Mouse (Mus musculus) embryonic facial prominence, embryonic 13.5 days (tissue): ENCODE data around the gene Camsap3. TPM values are rescaled to one million over a fixed set of nuclear protein-coding genes. Genes with fewer than 3 reads are reported as not detected.
A peak's percentile ranks its signal among the peaks of the same experiment; 100 is the strongest.

Experiments
- ATAC-seq: fragments of 200-750 bp; cut with Nextera tagmentation; 2 replicates; pipeline ENCODE4 v1.8.0; 2017; ENCODE audit warnings: low read depth; ENCODE audit not compliant: insufficient number of reproducible peaks, insufficient read depth, low FRiP score, low TSS enrichment
- H3K27ac ChIP-seq: fragments of 300-500 bp; sonication (generic); 2 replicates; pipeline ENCODE4 v1.5.1; 2015; ENCODE audit warnings: moderate library complexity, mild to moderate bottlenecking, inconsistent platforms
- H3K27me3 ChIP-seq: fragments of 300-500 bp; sonication (generic); 2 replicates; pipeline ENCODE4 v1.6.1; 2015; ENCODE audit warnings: mild to moderate bottlenecking, inconsistent platforms
- H3K36me3 ChIP-seq: fragments of 300-500 bp; sonication (generic); 2 replicates; pipeline ENCODE4 v1.6.1; 2015; ENCODE audit warnings: mild to moderate bottlenecking, inconsistent platforms
- H3K4me1 ChIP-seq: fragments of 300-500 bp; sonication (generic); 2 replicates; pipeline ENCODE4 v1.6.1; 2015; ENCODE audit warnings: inconsistent platforms
- H3K4me2 ChIP-seq: fragments of 300-500 bp; sonication (generic); 2 replicates; pipeline ENCODE4 v1.6.1; 2015; ENCODE audit warnings: moderate library complexity, mild to moderate bottlenecking, inconsistent platforms
- H3K4me3 ChIP-seq: fragments of 300-500 bp; sonication (generic); 2 replicates; pipeline ENCODE4 v1.5.1; 2015; ENCODE audit warnings: mild to moderate bottlenecking, inconsistent platforms
- H3K9ac ChIP-seq: fragments of 300-500 bp; sonication (generic); 2 replicates; pipeline ENCODE4 v1.6.1; 2015; ENCODE audit warnings: mild to moderate bottlenecking, inconsistent platforms
- H3K9me3 ChIP-seq: fragments of 300-500 bp; sonication (generic); 2 replicates; pipeline ENCODE4 v1.6.1; 2016; ENCODE audit warnings: inconsistent platforms
- whole genome bisulfite sequencing: fragments of 180-500 bp; shearing (Covaris S2); methylation state at CpG from one replicate; pipeline ENCODE4 v1.1.7; 2015; ENCODE audit warnings: mixed read lengths; 5-methylcytosine and 5-hydroxymethylcytosine counted together
- polyA plus RNA-seq: library from polyadenylated mRNA; unstranded; fragments of >200 nt; fragmentation: Nextera tagmentation; extraction: Ambion mirVana; gene quantifications from 2 replicates; pipeline ENCODE4 v1.2.1, GENCODE M21; 2015

Camsap3 gene
- polyA plus RNA-seq, 1 experiment from 2014 or later, result 9.0 TPM

GRCm38 (mm10) chr8:3631478-3631875 lies 44.4 kb downstream of the Camsap3 start:
- Histone ChIP-seq H3K36me3 (no peaks in the 10 kb centered on the region), H3K4me3 (peak overlapping the region; percentile 56), H3K4me2 (peak overlapping the region; percentile 76), H3K9ac (peak overlapping the region; percentile 72), H3K4me1 (peaks cover 7% of the 10 kb centered on the region; the same call in 1 of the 2 replicates), H3K27me3 (peaks cover 31% of the 10 kb centered on the region), H3K27ac (no peak overlapping the region), H3K9me3 (no peaks in the 10 kb centered on the region)
- WGBS, result 18% methylated on average over 8 of the region's 8 CpGs
- ATAC-seq, result no peak

DNA sequence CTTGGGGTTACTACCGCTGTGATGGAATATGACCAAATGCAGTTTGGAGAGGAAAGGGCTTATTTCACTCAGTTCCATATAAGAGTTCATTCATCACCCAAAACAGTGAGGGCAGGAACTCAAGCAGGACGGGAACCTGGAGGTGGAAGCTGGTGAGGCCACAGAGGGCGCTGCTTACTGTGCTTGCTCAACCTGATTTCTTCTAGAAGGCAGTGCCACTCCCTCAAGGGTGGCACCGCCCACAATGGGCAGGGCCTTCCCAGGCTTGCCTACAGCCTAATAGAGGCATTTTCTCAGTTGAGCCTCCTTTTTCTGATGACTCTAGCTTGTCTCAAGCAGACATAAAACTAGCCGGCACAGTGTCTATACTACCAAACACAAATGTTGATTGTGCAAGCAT lies 58.7 kb downstream of the Camsap3 start:
- Histone ChIP-seq H3K27ac (no peak overlapping the region), H3K9ac (no peak overlapping the region), H3K4me1 (no peaks in the 10 kb centered on the region), H3K36me3 (0 out of 2 replicates have a peak, but pooled peaks cover 3% of the 10 kb centered on the region), H3K4me3 (no peak overlapping the region), H3K9me3 (no peaks in the 10 kb centered on the region), H3K4me2 (no peak overlapping the region), H3K27me3 (no peaks in the 10 kb centered on the region)
- 23% methylated on average over 5 of the region's 5 CpGs for WGBS
- ATAC-seq, result no peak

DNA sequence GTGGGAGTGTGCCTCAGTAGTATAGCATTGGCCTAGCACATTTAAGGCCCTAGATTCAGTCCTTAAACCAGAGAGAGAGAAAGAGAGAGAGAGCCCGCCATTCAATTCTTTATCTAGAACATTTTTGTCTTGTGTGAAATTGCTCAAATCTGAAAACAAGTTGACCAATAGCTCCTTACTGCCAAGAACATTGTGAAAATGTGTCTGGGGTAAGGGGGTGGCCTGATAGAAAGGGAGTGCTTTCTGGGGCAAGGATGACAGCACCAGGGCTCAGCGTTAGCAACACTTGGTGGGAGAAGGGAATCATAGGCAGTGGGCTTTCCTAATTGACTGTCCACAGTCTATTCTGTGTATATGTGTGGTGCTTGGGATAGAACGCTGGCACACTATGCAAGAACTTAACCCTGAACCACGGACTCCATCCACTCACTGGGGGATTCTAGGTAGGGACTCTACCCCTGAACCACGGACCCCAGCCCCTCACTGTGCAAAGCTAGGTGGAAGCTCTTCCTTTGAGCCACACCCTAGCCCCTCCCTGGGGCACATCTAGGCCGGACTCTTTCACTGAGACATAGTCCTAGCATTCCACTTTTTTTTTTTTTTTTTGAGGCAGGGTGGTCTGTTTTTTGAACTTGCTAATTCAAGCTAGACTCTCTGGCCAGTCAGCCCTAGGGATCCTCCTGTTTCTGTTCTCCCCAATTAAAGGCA lies 59.9 kb downstream of the Camsap3 start:
- Histone ChIP-seq H3K27ac (no peak overlapping the region), H3K27me3 (no peaks in the 10 kb centered on the region), H3K9ac (no peak overlapping the region), H3K36me3 (no peaks in the 10 kb centered on the region), H3K4me3 (no peak overlapping the region), H3K4me2 (no peak overlapping the region), H3K4me1 (no peaks in the 10 kb centered on the region), H3K9me3 (no peaks in the 10 kb centered on the region)
- 79% methylated on average over 6 of the region's 6 CpGs for WGBS
- ATAC-seq, result no peak

GRCm38 (mm10) chr8:3647561-3647960 lies 60.5 kb downstream of the Camsap3 start:
- H3K4me1 ChIP-seq, result no peaks in the 10 kb centered on the region
- no peak overlapping the region for H3K4me2 ChIP-seq
- H3K9ac ChIP-seq, result no peak overlapping the region
- no peak overlapping the region for H3K27ac ChIP-seq
- WGBS, result 70% methylated on average over 4 of the region's 4 CpGs
- H3K9me3 ChIP-seq, result no peaks in the 10 kb centered on the region
- no peaks in the 10 kb centered on the region for H3K36me3 ChIP-seq
- H3K27me3 ChIP-seq, result no peaks in the 10 kb centered on the region
- no peak overlapping the region for H3K4me3 ChIP-seq
- ATAC-seq, result no peak

DNA sequence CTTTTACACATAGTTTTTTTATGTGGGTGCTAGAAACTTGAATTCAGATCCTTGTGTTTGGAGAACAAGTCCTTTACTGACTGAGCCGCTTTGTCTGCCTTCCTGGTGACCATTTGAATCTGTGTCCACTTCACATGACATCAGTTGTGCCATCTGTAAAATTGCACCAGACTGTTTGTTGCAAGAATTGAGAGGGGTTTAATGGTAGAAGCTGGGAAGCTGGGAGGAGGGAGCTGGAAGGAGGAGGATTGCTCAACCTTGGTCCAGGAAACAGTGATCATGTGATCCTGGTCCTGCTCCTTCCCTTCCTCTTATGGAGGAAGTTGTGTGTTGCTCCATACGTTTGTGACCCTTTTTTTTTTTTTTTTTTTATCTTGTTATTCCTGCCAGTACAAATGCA lies 61.2 kb downstream of the Camsap3 start:
- Histone ChIP-seq H3K27me3 (no peaks in the 10 kb centered on the region), H3K27ac (no peak overlapping the region), H3K9me3 (no peaks in the 10 kb centered on the region), H3K4me1 (no peaks in the 10 kb centered on the region), H3K4me3 (no peak overlapping the region), H3K4me2 (no peak overlapping the region), H3K36me3 (no peaks in the 10 kb centered on the region), H3K9ac (no peak overlapping the region)
- WGBS, result 67% methylated on average over 2 of the region's 2 CpGs
- no peak for ATAC-seq

DNA sequence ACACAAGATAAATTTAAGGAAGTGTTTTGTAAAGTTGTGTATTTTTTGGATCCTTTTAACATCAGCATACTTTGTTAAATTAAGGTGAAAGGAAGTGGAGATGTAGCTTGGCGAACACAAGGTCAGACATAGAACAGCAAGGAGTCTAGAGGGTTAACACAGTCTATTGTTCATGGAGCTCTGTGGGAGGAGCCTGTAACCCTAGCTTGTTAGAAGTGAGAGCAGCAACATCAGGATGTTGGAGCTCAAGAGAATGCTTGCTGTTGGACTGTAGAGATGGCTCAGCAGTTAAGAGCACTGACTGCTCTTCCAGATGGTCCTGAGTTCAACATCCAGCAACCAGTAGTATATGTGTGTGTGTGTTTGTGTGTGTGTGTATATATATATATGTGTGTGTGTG lies 61.9 kb downstream of the Camsap3 start:
- H3K27ac ChIP-seq, result no peak overlapping the region
- no peaks in the 10 kb centered on the region for H3K9me3 ChIP-seq
- 41% methylated on average over 1 of the region's 1 CpGs for WGBS
- no peak overlapping the region for H3K9ac ChIP-seq
- peak; percentile 22; the same call in 1 of the 2 replicates for ATAC-seq
- no peak overlapping the region for H3K4me3 ChIP-seq
- H3K4me2 ChIP-seq, result no peak overlapping the region
- H3K4me1 ChIP-seq, result no peaks in the 10 kb centered on the region
- H3K27me3 ChIP-seq, result no peaks in the 10 kb centered on the region
- no peaks in the 10 kb centered on the region for H3K36me3 ChIP-seq

- ATAC-seq, result no peak
- H3K27me3 ChIP-seq, result no peaks in the 10 kb centered on the region
- peaks cover 5% of the 10 kb centered on the region; the same call in 1 of the 2 replicates for H3K4me1 ChIP-seq
- H3K9ac ChIP-seq, result no peak overlapping the region
- no peak overlapping the region for H3K4me2 ChIP-seq
- H3K36me3 ChIP-seq, result no peaks in the 10 kb centered on the region
- no peak overlapping the region for H3K4me3 ChIP-seq
- WGBS, result 69% methylated on average over 3 of the region's 3 CpGs
- no peaks in the 10 kb centered on the region for H3K9me3 ChIP-seq
- no peak overlapping the region for H3K27ac ChIP-seq
Observed at GRCm38 (mm10) chr8:3652845-3653244, 65.8 kb downstream of the Camsap3 start.

- 76% methylated on average over 11 of the region's 11 CpGs for WGBS
Observed at GRCm38 (mm10) chr8:3654726-3655508, 67.8 kb downstream of the Camsap3 start.

GRCm38 (mm10) chr8:3655526-3655925 lies 68.4 kb downstream of the Camsap3 start, which contains the start of gene Retn:
Gene Retn (plus strand): TSS chr8:3655770.
- Histone ChIP-seq H3K27ac (no peak within 1 kb of the TSS), H3K4me2 (no peak within 1 kb of the TSS), H3K4me3 (no peak within 1 kb of the TSS), H3K36me3 (no peaks in the 10 kb centered on the region), H3K9me3 (no peaks in the 10 kb centered on the region), H3K4me1 (peaks cover 5% of the 10 kb centered on the region; the same call in 1 of the 2 replicates), H3K27me3 (no peaks in the 10 kb centered on the region), H3K9ac (no peak within 1 kb of the TSS)
- WGBS, result 72% methylated on average over 3 of the region's 3 CpGs
- no peak for ATAC-seq

More at GRCm38 (mm10) chr8:3654726-3655508, 67.8 kb downstream of the Camsap3 start:
- H3K4me1 ChIP-seq, result peaks cover 5% of the 10 kb centered on the region; the same call in 1 of the 2 replicates
- H3K27ac ChIP-seq, result no peak overlapping the region
- no peak overlapping the region for H3K9ac ChIP-seq
- no peak for ATAC-seq
- no peaks in the 10 kb centered on the region for H3K27me3 ChIP-seq
- no peaks in the 10 kb centered on the region for H3K36me3 ChIP-seq
- no peaks in the 10 kb centered on the region for H3K9me3 ChIP-seq
- no peak overlapping the region for H3K4me2 ChIP-seq
- H3K4me3 ChIP-seq, result no peak overlapping the region

- Histone ChIP-seq H3K27me3 (no peaks in the 10 kb centered on the region), H3K4me1 (peaks cover 5% of the 10 kb centered on the region; the same call in 1 of the 2 replicates), H3K9ac (no peak overlapping the region), H3K36me3 (no peaks in the 10 kb centered on the region), H3K9me3 (no peaks in the 10 kb centered on the region), H3K27ac (no peak overlapping the region), H3K4me3 (no peak overlapping the region), H3K4me2 (no peak overlapping the region)
- ATAC-seq, result 0 out of 2 replicates have a peak, but pooled peaks have one; percentile 29
- 16% methylated on average over 7 of the region's 7 CpGs for WGBS
Observed at GRCm38 (mm10) chr8:3656725-3657381, 69.8 kb downstream of the Camsap3 start.
